Mouse (Mus musculus) midbrain, embryonic 15.5 days (tissue): ENCODE results near the gene Frs2. TPM values are rescaled to one million over a fixed set of nuclear protein-coding genes. Genes with fewer than 3 reads are reported as not detected.
A peak's percentile ranks its signal among the peaks of the same experiment; 100 is the strongest.

Experiments
- ATAC-seq: fragments of 200-750 bp; cut with Nextera tagmentation; replicated peaks from 2 replicates; pipeline ENCODE4 v1.8.0; 2017; ENCODE audit warnings: moderate TSS enrichment
- H3K27ac ChIP-seq: fragments of 300-500 bp; sonication (generic); 2 replicates; pipeline ENCODE4 v1.5.1; 2015; ENCODE audit warnings: mild to moderate bottlenecking, inconsistent platforms
- H3K27me3 ChIP-seq: fragments of 300-500 bp; sonication (generic); replicated peaks from 2 replicates; pipeline ENCODE4 v1.6.1; 2015; ENCODE audit warnings: inconsistent platforms
- H3K36me3 ChIP-seq: fragments of 300-500 bp; sonication (generic); replicated peaks from 2 replicates; pipeline ENCODE4 v1.6.1; 2015; ENCODE audit warnings: inconsistent platforms
- H3K4me1 ChIP-seq: fragments of 300-500 bp; sonication (generic); 2 replicates; pipeline ENCODE4 v1.6.1; 2015; ENCODE audit warnings: inconsistent platforms
- H3K4me2 ChIP-seq: fragments of 300-500 bp; sonication (generic); 2 replicates; pipeline ENCODE4 v1.6.1; 2015; ENCODE audit warnings: inconsistent platforms, mild to moderate bottlenecking, moderate library complexity
- H3K4me3 ChIP-seq: fragments of 300-500 bp; sonication (generic); 2 replicates; pipeline ENCODE4 v1.5.1; 2015; ENCODE audit warnings: mild to moderate bottlenecking, inconsistent platforms
- H3K9ac ChIP-seq: fragments of 300-500 bp; sonication (generic); 2 replicates; pipeline ENCODE4 v1.6.1; 2015; ENCODE audit warnings: mild to moderate bottlenecking, inconsistent platforms
- H3K9me3 ChIP-seq: fragments of 300-500 bp; sonication (generic); 2 replicates; pipeline ENCODE4 v1.6.1; 2016; ENCODE audit warnings: inconsistent platforms
- WGBS: fragments of 180-500 bp; shearing (Covaris S2); methylation state at CpG from one replicate; pipeline ENCODE4 v1.1.7; 2015; ENCODE audit warnings: mixed read lengths; 5-methylcytosine and 5-hydroxymethylcytosine counted together
- polyA plus RNA-seq: library from polyadenylated mRNA; unstranded; fragments of >200 nt; fragmentation: Nextera tagmentation; extraction: Ambion mirVana; gene quantifications from 2 replicates; pipeline ENCODE4 v1.2.1, GENCODE M21; 2015

The Frs2 gene
- polyA plus RNA-seq, 1 experiment from 2014 or later, result 22.0 TPM

- Histone ChIP-seq H3K9ac (no peak overlapping the region), H3K9me3 (no peaks in the 10 kb centered on the region), H3K27ac (no peak overlapping the region), H3K4me1 (peaks cover 8% of the 10 kb centered on the region; the same call in 1 of the 2 replicates), H3K4me3 (no peak overlapping the region), H3K36me3 (no peaks in the 10 kb centered on the region), H3K27me3 (no peaks in the 10 kb centered on the region), H3K4me2 (no peak overlapping the region)
- 64% methylated on average over 3 of the region's 3 CpGs for WGBS
- no peak for ATAC-seq
These were observed 32.7 kb downstream of the Frs2 start for GRCm38 (mm10) chr10:117115652-117116051.

GRCm38 (mm10) chr10:117112545-117112944, 35.8 kb downstream of the Frs2 start:
- Histone ChIP-seq H3K36me3 (no peaks in the 10 kb centered on the region), H3K27ac (no peak overlapping the region), H3K4me2 (no peak overlapping the region), H3K4me1 (peaks cover 8% of the 10 kb centered on the region; the same call in 1 of the 2 replicates), H3K27me3 (no peaks in the 10 kb centered on the region), H3K9ac (no peak overlapping the region), H3K4me3 (no peak overlapping the region), H3K9me3 (no peaks in the 10 kb centered on the region)
- no peak for ATAC-seq
- 57% methylated on average over 2 of the region's 2 CpGs for WGBS

- Histone ChIP-seq H3K9ac (no peak overlapping the region), H3K9me3 (no peaks in the 10 kb centered on the region), H3K4me1 (peaks cover 8% of the 10 kb centered on the region; the same call in 1 of the 2 replicates), H3K36me3 (no peaks in the 10 kb centered on the region), H3K27me3 (no peaks in the 10 kb centered on the region), H3K4me2 (no peak overlapping the region), H3K4me3 (no peak overlapping the region), H3K27ac (no peak overlapping the region)
- no peak for ATAC-seq
- WGBS, result 58% methylated on average over 7 of the region's 7 CpGs
These were observed 36.9 kb downstream of the Frs2 start for GRCm38 (mm10) chr10:117111455-117111854.

- 78% methylated on average over 3 of the region's 3 CpGs for WGBS
- Histone ChIP-seq H3K9me3 (no peaks in the 10 kb centered on the region), H3K4me1 (peaks cover 14% of the 10 kb centered on the region), H3K27ac (no peak overlapping the region), H3K4me2 (no peak overlapping the region), H3K9ac (no peak overlapping the region), H3K4me3 (no peak overlapping the region), H3K27me3 (no peaks in the 10 kb centered on the region), H3K36me3 (no peaks in the 10 kb centered on the region)
- no peak for ATAC-seq
These were observed 38.1 kb downstream of the Frs2 start for GRCm38 (mm10) chr10:117110271-117110670.

GRCm38 (mm10) chr10:117106686-117107085, 41.6 kb downstream of the Frs2 start:
- peaks cover 14% of the 10 kb centered on the region for H3K4me1 ChIP-seq
- no peak overlapping the region for H3K27ac ChIP-seq
- no peaks in the 10 kb centered on the region for H3K9me3 ChIP-seq
- H3K27me3 ChIP-seq, result no peaks in the 10 kb centered on the region
- no peak overlapping the region for H3K4me3 ChIP-seq
- WGBS, result 19% methylated on average over 3 of the region's 3 CpGs
- H3K36me3 ChIP-seq, result no peaks in the 10 kb centered on the region
- no peak overlapping the region for H3K9ac ChIP-seq
- ATAC-seq, result no peak
- no peak overlapping the region for H3K4me2 ChIP-seq

GRCm38 (mm10) chr10:117106244-117106643, 42.1 kb downstream of the Frs2 start:
- H3K27me3 ChIP-seq, result no peaks in the 10 kb centered on the region
- no peak overlapping the region for H3K4me3 ChIP-seq
- WGBS, result 5% methylated on average over 4 of the region's 4 CpGs
- no peaks in the 10 kb centered on the region for H3K9me3 ChIP-seq
- H3K4me2 ChIP-seq, result no peak overlapping the region
- H3K27ac ChIP-seq, result no peak overlapping the region
- H3K36me3 ChIP-seq, result no peaks in the 10 kb centered on the region
- ATAC-seq, result 0 out of 2 replicates have a peak, but pooled peaks have one; percentile 37
- peaks cover 12% of the 10 kb centered on the region for H3K4me1 ChIP-seq
- no peak overlapping the region for H3K9ac ChIP-seq

- ATAC-seq, result no peak
- peak overlapping the region; percentile 32; the same call in 1 of the 2 replicates for H3K27ac ChIP-seq
- H3K9me3 ChIP-seq, result no peaks in the 10 kb centered on the region
- H3K27me3 ChIP-seq, result no peaks in the 10 kb centered on the region
- H3K9ac ChIP-seq, result no peak overlapping the region
- no peaks in the 10 kb centered on the region for H3K36me3 ChIP-seq
- H3K4me1 ChIP-seq, result peaks cover 12% of the 10 kb centered on the region
- no peak overlapping the region for H3K4me3 ChIP-seq
- WGBS, result 41% methylated on average over 4 of the region's 4 CpGs
- H3K4me2 ChIP-seq, result no peak overlapping the region
These were observed 43.3 kb downstream of the Frs2 start for GRCm38 (mm10) chr10:117105015-117105414.

- Histone ChIP-seq H3K4me2 (no peak overlapping the region), H3K9me3 (no peaks in the 10 kb centered on the region), H3K4me1 (peaks cover 12% of the 10 kb centered on the region), H3K9ac (no peak overlapping the region), H3K36me3 (no peaks in the 10 kb centered on the region), H3K27me3 (no peaks in the 10 kb centered on the region), H3K27ac (no peak overlapping the region), H3K4me3 (no peak overlapping the region)
- ATAC-seq, result no peak
These were observed 44.3 kb downstream of the Frs2 start for GRCm38 (mm10) chr10:117103854-117104598.

- no peaks in the 10 kb centered on the region for H3K9me3 ChIP-seq
- WGBS, result 85% methylated on average over 5 of the region's 5 CpGs
- no peak overlapping the region for H3K4me3 ChIP-seq
- ATAC-seq, result no peak
- H3K36me3 ChIP-seq, result no peaks in the 10 kb centered on the region
- no peak overlapping the region for H3K27ac ChIP-seq
- H3K4me2 ChIP-seq, result no peak overlapping the region
- no peak overlapping the region for H3K9ac ChIP-seq
- peaks cover 6% of the 10 kb centered on the region for H3K4me1 ChIP-seq
- H3K27me3 ChIP-seq, result no peaks in the 10 kb centered on the region
These were observed 48.2 kb downstream of the Frs2 start for GRCm38 (mm10) chr10:117100175-117100574.

GRCm38 (mm10) chr10:117097116-117097698, 51.1 kb downstream of the Frs2 start:
- Histone ChIP-seq H3K27ac (no peak overlapping the region), H3K9me3 (no peaks in the 10 kb centered on the region), H3K4me1 (peaks cover 12% of the 10 kb centered on the region), H3K9ac (no peak overlapping the region), H3K4me2 (no peak overlapping the region), H3K27me3 (no peaks in the 10 kb centered on the region), H3K4me3 (no peak overlapping the region), H3K36me3 (no peaks in the 10 kb centered on the region)
- ATAC-seq, result no peak
- WGBS, result 68% methylated on average over 2 of the region's 2 CpGs

GRCm38 (mm10) chr10:117096096-117096495, 52.2 kb downstream of the Frs2 start:
- Histone ChIP-seq H3K9ac (no peak overlapping the region), H3K36me3 (no peaks in the 10 kb centered on the region), H3K4me2 (no peak overlapping the region), H3K9me3 (no peaks in the 10 kb centered on the region), H3K27ac (no peak overlapping the region), H3K4me3 (no peak overlapping the region), H3K4me1 (peaks cover 12% of the 10 kb centered on the region), H3K27me3 (no peaks in the 10 kb centered on the region)
- no peak for ATAC-seq
- WGBS, result 85% methylated on average over 6 of the region's 6 CpGs

- Histone ChIP-seq H3K27ac (peak overlapping the region; percentile 67), H3K9ac (no peak overlapping the region), H3K4me2 (no peak overlapping the region), H3K4me3 (no peak overlapping the region), H3K9me3 (no peaks in the 10 kb centered on the region), H3K36me3 (no peaks in the 10 kb centered on the region), H3K4me1 (peaks cover 12% of the 10 kb centered on the region), H3K27me3 (no peaks in the 10 kb centered on the region)
- peak; percentile 93 for ATAC-seq
- 27% methylated on average over 15 of the region's 15 CpGs for WGBS
These were observed 53.6 kb downstream of the Frs2 start for GRCm38 (mm10) chr10:117094504-117095329.
